Mouse (Mus musculus) retina, postnatal 1 day (tissue): Measurements from ENCODE around the gene Prom1.
"Not testable (repeated sequence)": the region's sequence is repeated elsewhere in the genome, so short reads cannot be mapped to it uniquely, and the experiment has no call there.

Experiments used
- DNase-seq: peaks from one replicate; pipeline ENCODE4 v3.0.0-alpha.2; 2012

Prom1 gene

GRCm38 (mm10) chr5:44101231-44102110, at the start of gene Prom1:
Gene Prom1 (minus strand): TSS chr5:44102032.
- peak; percentile 65 for DNase-seq

DNA sequence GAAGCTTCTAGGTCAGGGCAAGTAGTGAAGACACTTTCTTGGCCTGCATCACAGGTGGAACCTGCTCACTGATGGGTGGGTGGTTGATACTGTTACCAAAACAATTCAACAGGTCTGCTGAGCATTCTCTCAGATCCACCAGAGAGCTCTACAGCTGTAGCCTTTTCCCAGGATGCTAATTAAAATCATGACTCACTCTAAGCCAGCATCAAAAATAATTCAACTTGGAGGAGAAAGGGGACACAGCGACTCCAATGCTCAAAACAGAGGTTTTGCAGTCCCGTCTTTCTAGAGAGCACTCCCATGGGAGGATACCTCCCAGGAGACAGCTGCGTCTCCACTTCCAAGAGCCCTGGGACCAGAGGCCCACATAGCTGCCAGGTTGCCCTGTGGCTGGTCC, 45.9 kb upstream of the Prom1 start:
- DNase-seq: no peak

GRCm38 (mm10) chr5:44146437-44147332, 44.9 kb upstream of the Prom1 start:
- DNase-seq: no peak

- DNase-seq: no peak
These were observed 41.8 kb upstream of the Prom1 start for GRCm38 (mm10) chr5:44143467-44144235.

DNA sequence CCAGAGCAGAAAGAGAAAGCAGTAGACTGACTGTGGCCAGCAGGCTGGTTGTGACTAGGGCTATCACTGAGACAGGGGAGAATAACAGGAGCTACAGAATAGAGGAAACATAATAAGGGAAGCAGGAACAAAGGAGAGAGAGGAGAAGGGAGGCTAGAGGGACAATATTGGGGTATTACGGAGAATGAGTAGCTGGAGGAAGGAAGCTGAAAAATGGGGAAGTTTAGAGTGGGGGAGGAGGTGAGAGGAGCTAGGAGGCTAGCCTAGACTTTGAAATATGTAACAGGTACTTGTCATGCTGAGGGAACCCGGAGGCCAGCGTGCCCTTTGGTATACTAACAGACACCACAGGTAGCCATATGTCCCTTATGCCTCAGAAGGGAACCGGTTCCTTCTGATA, 25.7 kb upstream of the Prom1 start:
- DNase-seq: no peak

GRCm38 (mm10) chr5:44126574-44126973, 24.7 kb upstream of the Prom1 start:
- not testable (repeated sequence) for DNase-seq

- DNase-seq: no peak
These were observed 19.6 kb upstream of the Prom1 start for GRCm38 (mm10) chr5:44121390-44121789.

DNA sequence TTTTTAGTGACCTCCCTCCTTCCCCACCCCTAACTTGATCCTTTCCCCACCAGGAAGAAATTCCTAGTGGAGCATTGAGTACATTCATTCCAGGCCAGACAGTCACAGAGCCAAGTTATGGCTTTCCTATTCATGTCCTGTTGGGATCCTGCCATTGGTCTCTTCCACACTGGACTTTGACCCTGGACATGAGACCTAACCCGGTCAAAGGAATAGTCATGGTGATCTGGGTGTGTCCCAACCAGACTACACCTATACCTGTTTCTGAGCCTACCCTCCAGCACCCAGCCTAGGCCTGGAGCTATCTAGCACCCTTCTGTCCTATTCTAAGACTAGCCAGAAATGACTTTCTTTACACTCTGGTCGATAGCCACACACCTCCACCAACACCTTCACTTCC, 11.3 kb upstream of the Prom1 start:
- DNase-seq: no peak

DNA sequence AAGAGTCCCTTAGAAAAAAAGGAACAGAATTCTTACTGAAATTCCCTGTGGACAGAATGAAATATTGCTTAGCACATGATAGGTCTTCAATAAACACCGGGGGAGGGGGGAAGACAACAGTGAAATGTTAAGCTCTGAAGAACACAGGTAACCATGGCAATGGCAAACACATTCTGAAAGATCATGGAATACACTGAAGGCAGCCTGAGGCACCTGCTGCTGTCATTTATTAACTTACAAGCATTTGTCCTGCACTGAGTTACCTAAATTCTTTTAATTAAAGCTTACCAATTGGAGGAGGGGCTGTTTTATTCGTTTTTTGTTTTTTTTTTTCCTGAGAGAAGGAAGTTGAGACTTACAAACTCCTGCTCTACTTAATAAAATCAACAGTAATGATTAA, 7.3 kb upstream of the Prom1 start:
- DNase-seq: no peak

DNA sequence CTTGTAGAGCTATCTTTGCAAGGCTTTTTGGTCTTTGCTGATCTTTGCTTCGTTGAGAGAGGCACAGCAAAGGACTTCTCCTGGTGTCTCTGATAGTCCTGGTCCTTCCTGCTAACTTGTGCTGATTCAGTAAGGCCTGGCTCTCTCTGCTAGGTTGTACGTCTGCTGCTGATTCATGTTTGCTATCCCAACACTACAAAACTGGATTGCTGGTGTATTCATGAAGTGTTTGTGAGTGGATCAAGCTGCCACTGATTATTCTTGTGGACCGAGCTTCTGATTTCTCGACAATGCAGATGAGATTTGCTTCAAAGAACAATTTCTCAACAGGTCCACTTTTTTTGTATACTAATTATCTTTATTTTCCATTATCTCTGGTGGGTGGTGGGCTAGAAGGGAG, 6.3 kb upstream of the Prom1 start:
- DNase-seq: no peak

DNA sequence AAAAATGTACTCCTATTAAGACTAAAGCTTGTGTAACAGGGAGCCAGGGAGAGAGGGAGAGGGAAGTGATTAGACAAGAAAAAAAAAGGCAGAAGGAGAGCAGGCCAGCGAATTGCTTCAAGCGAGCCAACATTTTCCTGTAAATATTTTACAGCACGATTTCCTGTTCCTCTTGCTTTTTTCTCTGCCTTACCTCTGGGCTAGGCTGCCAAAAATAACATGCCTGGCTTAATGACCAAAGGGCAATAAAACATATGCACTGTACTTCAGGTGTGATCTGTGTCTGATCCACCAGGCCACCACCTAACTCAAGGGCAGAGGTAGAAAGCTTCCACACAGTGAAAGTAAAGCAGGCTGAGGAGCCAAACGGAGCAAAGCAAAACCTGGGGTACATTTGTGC, 3.4 kb upstream of the Prom1 start:
- no peak for DNase-seq

GRCm38 (mm10) chr5:44104686-44105085, 2.9 kb upstream of the Prom1 start:
- DNase-seq: no peak

DNA sequence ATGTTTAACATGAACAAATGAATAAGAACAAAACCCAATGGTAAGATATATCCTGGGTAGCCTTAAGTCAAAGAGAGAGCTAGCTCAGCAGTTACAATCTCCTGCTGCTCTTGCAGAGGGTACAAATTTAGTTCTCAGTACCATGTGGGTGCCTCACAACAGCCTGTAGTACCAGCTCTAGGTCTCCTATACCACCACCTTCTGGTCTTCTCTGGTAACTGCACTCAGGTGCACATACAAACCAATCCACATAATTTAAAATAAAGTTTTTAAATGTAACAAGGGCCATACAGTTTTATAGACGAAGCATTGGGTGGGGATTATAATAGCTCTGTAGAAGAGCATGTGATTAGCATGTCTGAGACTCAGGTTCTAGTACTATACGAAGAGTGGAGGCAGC, 2.3 kb upstream of the Prom1 start:
- peak; percentile 34 for DNase-seq

GRCm38 (mm10) chr5:44103121-44103520, 1.3 kb upstream of the Prom1 start:
- DNase-seq: no peak

- peak; percentile 82 for DNase-seq
These were observed 1.1 kb downstream of the Prom1 start for GRCm38 (mm10) chr5:44100544-44101230.

DNA sequence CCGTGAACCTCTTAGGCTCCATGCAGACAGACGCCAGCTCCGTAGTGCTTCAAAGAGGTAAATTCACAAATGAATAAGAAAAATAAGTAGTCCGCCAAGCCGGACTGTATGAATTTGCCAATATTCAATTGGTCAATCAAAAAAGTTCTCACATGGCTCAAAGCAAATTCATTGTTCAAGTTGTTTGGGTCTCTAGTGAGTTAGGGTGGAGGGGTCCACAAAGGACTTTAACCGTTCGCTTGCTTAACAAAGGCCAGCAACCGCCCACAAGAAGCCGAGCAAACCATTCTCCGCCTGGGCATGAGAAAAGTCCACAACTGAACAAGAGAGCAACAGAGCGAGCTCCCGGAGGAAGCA, 1.7 kb downstream of the Prom1 start:
- DNase-seq: no peak

- DNase-seq: peak; percentile 58
These were observed 4.8 kb downstream of the Prom1 start for GRCm38 (mm10) chr5:44096996-44097395.

DNA sequence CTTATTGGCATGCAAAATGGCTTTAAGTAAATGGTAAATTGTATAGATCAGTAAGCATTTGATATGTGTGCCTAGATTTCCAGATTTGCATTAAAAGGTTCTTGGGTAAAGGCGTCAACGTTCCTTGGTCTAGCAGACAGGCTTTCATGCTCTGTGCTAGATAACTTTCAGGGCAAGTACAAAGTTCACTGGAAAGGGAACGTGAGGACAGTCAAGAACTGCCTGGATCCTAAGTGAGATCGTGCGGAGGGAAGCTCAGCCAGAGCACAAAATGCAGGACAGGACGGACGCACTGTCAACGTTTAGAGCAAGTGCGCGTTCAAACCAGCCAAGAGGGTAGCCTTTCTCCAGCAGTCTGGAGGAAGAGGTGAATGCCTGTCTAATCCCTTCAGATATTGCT, 5.7 kb downstream of the Prom1 start:
- DNase-seq: no peak

DNA sequence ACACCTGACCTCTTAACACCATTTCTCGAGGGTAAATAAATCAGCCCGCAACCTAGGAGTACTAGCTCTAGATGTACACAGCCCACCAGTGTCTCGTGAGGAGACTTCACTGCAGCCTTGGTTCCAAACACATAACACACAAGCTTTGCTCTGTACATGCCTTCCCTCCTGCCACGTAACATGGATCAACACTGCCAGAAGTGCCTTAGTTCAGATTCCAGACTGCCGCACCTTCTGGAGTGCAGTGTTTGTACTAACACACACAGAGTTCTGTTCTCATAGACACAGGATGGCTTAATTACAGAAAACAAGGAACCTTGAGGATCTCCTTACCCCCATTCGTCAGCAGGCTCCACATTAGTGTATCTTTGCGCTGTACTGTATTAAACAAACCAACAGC, 6.1 kb downstream of the Prom1 start:
- no peak for DNase-seq

- DNase-seq: no peak
These were observed 14.8 kb downstream of the Prom1 start for GRCm38 (mm10) chr5:44087034-44087433.

DNA sequence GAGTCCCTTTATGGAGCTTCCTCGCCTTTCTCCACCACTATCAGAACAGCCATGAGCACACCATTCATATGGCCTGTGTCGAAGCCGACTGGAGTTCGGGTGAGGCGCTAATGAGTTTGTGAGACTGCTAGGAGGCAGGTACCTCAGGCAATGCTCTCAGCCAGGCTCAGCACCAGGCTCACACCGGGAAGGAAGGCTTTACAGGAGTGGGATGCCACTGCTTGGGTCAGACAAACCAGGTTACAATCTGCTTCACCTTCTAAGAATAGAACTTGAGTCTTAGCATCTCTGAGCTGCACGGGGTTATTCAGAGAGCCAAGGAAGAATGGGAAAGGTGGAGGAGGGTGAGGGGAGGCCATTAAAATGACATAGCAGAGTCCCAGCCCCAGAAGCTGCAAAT, 16.0 kb downstream of the Prom1 start:
- no peak for DNase-seq

DNA sequence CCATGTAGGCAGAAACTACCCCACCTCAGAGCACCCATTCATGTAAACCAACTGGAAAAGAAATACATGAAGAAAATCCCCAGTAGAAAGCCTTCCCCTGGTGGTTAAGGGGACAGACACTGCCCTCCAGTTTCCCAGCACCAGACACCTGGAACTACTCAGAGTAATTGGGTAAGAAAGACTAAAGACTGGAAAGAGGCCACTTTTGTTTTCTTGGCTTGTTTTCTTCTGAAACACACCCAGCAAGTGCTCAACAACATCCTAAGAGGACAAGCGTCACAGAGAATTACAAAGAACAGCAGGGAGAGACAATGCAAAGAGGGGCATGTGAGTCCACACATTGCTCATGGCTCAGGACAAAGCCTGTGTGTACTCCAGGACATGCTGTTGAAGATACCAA, 20.7 kb downstream of the Prom1 start:
- no peak for DNase-seq
